Mouse (Mus musculus): Measurements from ENCODE around the gene Gm21970. TPM values are rescaled to one million over a fixed set of nuclear protein-coding genes. Genes with fewer than 3 reads are reported as not detected.

Gene Gm21970
- polyA plus RNA-seq, 1 experiment from 2014 or later: not detected

- Histone ChIP-seq H3K27me3 (ENCODE audit: control insufficient read depth, insufficient read depth, low read length) (peaks cover 20% of the 10 kb centered on the region), H3K4me2 (ENCODE audit: low read depth, low read length) (no peak overlapping the region), H3K4me1 (ENCODE audit: control insufficient read depth, insufficient read depth, low read length) (no peaks in the 10 kb centered on the region), H3K27ac (ENCODE audit: low read depth, low read length) (no peak overlapping the region), H3K9ac (replicated peaks; ENCODE audit: low read depth, low read length) (no peak overlapping the region), H3K9me3 (ENCODE audit: control insufficient read depth, low read length) (no peaks in the 10 kb centered on the region), H3K4me3 (ENCODE audit: low read depth, low read length) (no peak overlapping the region), H3K36me3 (ENCODE audit: control insufficient read depth, insufficient read depth, low read length) (no peaks in the 10 kb centered on the region)
- WGBS: 80% methylated on average over 4 of the region's 4 CpGs
- no peak for ATAC-seq (ENCODE audit: low read depth)
Measured at GRCm38 (mm10) chr16:91354599-91354998, 36.9 kb upstream of the Gm21970 start.

DNA sequence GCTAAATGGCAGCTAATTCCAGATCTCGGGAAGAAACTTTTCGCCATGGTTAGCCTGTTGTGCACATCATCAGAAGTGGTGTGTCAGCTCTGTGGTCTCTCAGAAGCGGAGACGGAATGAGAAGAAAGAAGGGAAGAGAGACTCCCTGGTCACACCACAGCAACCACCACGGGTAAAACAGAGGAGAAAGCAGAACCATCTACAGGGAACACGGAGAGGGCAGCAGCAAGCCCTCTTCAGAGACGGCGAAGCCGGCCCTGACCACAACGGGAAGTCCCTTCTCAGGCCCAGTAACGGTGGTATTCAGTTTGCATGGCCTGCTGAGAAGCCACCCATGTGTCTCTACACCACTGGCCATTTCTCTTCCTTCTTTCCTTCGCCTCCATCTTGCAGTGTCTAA lies 36.4 kb upstream of the Gm21970 start:
- Histone ChIP-seq H3K27me3 (ENCODE audit: control insufficient read depth, insufficient read depth, low read length) (peaks cover 17% of the 10 kb centered on the region), H3K9ac (replicated peaks; ENCODE audit: low read depth, low read length) (no peak overlapping the region), H3K4me2 (ENCODE audit: low read depth, low read length) (no peak overlapping the region), H3K4me1 (ENCODE audit: control insufficient read depth, insufficient read depth, low read length) (no peaks in the 10 kb centered on the region), H3K36me3 (ENCODE audit: control insufficient read depth, insufficient read depth, low read length) (no peaks in the 10 kb centered on the region), H3K27ac (ENCODE audit: low read depth, low read length) (no peak overlapping the region), H3K4me3 (ENCODE audit: low read depth, low read length) (no peak overlapping the region), H3K9me3 (ENCODE audit: control insufficient read depth, low read length) (no peaks in the 10 kb centered on the region)
- 80% methylated on average over 12 of the region's 12 CpGs for WGBS
- ATAC-seq (ENCODE audit: low read depth): no peak

DNA sequence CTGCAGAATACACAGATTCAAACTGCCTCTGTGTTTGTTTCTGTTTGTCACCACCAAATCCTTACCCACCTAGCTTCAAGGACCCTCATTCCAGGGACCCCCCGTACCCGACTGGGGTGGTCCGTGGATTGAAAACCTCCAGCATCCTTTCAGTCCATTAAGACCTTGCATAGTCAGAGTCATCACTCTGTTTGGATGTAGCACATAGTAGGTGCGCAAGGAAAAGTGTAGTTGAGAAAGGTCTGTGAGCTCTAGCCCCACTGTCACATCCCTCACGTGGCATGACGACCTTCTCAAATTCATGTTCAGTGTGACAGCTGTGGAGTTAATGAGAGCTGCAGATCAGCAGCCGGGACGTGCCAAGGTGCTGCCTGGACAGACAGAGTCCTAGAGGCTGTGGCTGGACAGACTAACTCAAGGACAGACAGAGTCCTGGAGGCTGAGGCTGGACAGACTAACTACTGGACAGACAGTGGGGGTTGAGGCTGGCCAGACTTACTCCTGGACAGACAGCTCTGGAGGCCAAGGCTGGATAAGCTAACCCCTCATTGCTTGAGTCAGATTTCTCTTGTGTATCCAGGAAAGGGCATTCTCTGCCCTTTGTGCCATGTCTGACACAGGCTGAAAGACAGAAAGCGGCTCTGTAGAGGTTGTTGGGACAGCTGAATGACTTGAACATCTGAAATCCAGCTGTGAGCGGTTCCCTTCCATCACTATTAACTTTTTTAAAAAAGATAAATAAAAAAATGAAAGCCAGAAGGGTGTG lies 34.6 kb upstream of the Gm21970 start:
- Histone ChIP-seq H3K27me3 (ENCODE audit: control insufficient read depth, insufficient read depth, low read length) (peaks cover 7% of the 10 kb centered on the region), H3K27ac (ENCODE audit: low read depth, low read length) (no peak overlapping the region), H3K4me3 (ENCODE audit: low read depth, low read length) (no peak overlapping the region), H3K4me1 (ENCODE audit: control insufficient read depth, insufficient read depth, low read length) (no peaks in the 10 kb centered on the region), H3K9ac (replicated peaks; ENCODE audit: low read depth, low read length) (no peak overlapping the region), H3K9me3 (ENCODE audit: control insufficient read depth, low read length) (no peaks in the 10 kb centered on the region), H3K4me2 (ENCODE audit: low read depth, low read length) (no peak overlapping the region), H3K36me3 (ENCODE audit: control insufficient read depth, insufficient read depth, low read length) (no peaks in the 10 kb centered on the region)
- WGBS: 79% methylated on average over 10 of the region's 10 CpGs
- no peak for ATAC-seq (ENCODE audit: low read depth)

DNA sequence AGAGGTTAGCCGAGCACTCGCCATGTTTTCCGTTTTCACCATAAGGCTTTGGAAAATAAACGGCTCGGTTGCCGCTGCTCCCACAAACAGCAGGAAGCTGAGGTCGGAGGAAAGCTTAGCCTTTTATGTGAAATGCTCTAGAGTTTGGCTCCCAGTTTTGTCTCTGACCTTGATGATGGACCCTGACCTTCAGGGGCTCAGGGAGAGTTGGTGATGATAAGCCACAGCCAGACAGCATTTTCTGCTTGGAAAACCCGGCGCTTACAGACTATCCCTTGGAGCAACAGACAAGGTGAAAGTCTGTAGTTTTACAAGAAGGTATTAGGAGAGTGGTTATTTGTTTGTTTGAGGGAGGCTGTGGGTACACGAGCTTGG lies 34.0 kb upstream of the Gm21970 start:
- Histone ChIP-seq H3K27ac (ENCODE audit: low read depth, low read length) (no peak overlapping the region), H3K27me3 (ENCODE audit: control insufficient read depth, insufficient read depth, low read length) (peaks cover 4% of the 10 kb centered on the region), H3K9me3 (ENCODE audit: control insufficient read depth, low read length) (no peaks in the 10 kb centered on the region), H3K9ac (replicated peaks; ENCODE audit: low read depth, low read length) (no peak overlapping the region), H3K36me3 (ENCODE audit: control insufficient read depth, insufficient read depth, low read length) (no peaks in the 10 kb centered on the region), H3K4me3 (ENCODE audit: low read depth, low read length) (no peak overlapping the region), H3K4me1 (ENCODE audit: control insufficient read depth, insufficient read depth, low read length) (no peaks in the 10 kb centered on the region), H3K4me2 (ENCODE audit: low read depth, low read length) (no peak overlapping the region)
- WGBS: 67% methylated on average over 10 of the region's 10 CpGs
- ATAC-seq (ENCODE audit: low read depth): no peak

DNA sequence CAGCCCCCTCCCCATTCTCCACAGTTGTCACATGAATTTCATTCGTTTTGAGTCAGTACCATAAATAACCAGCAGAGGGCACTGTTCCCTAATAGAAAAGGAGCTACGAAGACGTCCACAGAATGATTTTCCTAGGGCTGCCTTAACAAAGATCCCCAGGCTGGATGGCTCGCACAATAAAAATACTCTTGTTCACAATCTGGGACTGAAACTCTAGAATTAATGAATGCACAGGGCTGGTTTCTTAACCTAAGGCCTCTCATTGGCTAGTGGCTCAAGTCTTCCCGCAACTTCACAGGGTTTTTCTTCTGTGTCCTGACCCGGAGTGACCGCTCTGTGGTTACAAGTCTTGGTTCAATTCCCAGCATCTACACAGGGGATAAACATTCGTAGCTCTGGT lies 33.0 kb upstream of the Gm21970 start:
- H3K27ac ChIP-seq (ENCODE audit: low read depth, low read length): no peak overlapping the region
- H3K4me2 ChIP-seq (ENCODE audit: low read depth, low read length): no peak overlapping the region
- no peaks in the 10 kb centered on the region for H3K27me3 ChIP-seq (ENCODE audit: control insufficient read depth, insufficient read depth, low read length)
- H3K9me3 ChIP-seq (ENCODE audit: control insufficient read depth, low read length): no peaks in the 10 kb centered on the region
- ATAC-seq (ENCODE audit: low read depth): peak; percentile 46; the same call in 1 of the 2 replicates
- 37% methylated on average over 8 of the region's 8 CpGs for WGBS
- H3K9ac ChIP-seq (replicated peaks; ENCODE audit: low read depth, low read length): no peak overlapping the region
- no peaks in the 10 kb centered on the region for H3K4me1 ChIP-seq (ENCODE audit: control insufficient read depth, insufficient read depth, low read length)
- H3K4me3 ChIP-seq (ENCODE audit: low read depth, low read length): no peak overlapping the region
- H3K36me3 ChIP-seq (ENCODE audit: control insufficient read depth, insufficient read depth, low read length): no peaks in the 10 kb centered on the region

DNA sequence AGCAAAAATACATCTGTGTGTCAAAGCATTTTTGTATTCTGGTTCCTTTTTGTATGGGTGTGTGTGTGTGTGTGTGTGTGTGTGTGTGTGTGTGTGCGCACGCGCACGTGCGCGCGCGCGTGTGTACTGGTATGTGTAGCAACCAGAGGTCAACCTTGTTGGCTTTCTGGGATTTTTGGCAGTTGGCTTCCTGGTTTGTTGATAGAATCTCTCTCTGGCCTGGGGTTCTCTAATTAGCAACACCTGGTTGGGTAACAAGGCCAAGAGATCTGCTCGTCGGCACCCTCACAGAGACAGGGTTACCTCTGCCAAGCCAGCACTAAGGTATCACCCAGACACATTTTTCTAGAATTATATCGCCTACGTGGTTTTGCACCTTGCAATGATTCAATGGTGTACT lies 32.0 kb upstream of the Gm21970 start:
- Histone ChIP-seq H3K36me3 (ENCODE audit: control insufficient read depth, insufficient read depth, low read length) (no peaks in the 10 kb centered on the region), H3K4me3 (ENCODE audit: low read depth, low read length) (no peak overlapping the region), H3K4me2 (ENCODE audit: low read depth, low read length) (no peak overlapping the region), H3K27me3 (ENCODE audit: control insufficient read depth, insufficient read depth, low read length) (no peaks in the 10 kb centered on the region), H3K4me1 (ENCODE audit: control insufficient read depth, insufficient read depth, low read length) (no peaks in the 10 kb centered on the region), H3K9ac (replicated peaks; ENCODE audit: low read depth, low read length) (no peak overlapping the region), H3K27ac (ENCODE audit: low read depth, low read length) (no peak overlapping the region), H3K9me3 (ENCODE audit: control insufficient read depth, low read length) (no peaks in the 10 kb centered on the region)
- ATAC-seq (ENCODE audit: low read depth): no peak
- 97% methylated on average over 13 of the region's 13 CpGs for WGBS

DNA sequence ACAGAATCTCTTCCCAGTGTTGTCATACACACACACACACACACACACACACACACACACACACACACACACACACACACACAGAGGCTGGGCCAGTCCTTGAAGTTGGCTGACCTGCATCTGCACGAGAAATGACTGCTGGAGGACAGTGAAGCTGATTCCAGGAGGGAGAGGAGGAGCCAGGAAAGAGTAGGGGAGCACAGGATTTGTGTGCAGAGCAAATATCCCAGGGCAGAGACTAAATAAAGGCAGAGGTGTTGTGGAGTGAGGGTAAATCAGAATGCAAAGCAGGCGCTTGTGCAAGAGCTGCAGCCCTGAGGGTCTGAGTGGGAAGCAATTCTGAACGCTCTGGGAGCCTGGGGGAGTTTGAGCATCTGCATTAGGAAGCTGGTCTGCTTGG lies 31.4 kb upstream of the Gm21970 start:
- no peaks in the 10 kb centered on the region for H3K36me3 ChIP-seq (ENCODE audit: control insufficient read depth, insufficient read depth, low read length)
- no peaks in the 10 kb centered on the region for H3K27me3 ChIP-seq (ENCODE audit: control insufficient read depth, insufficient read depth, low read length)
- H3K9ac ChIP-seq (replicated peaks; ENCODE audit: low read depth, low read length): no peak overlapping the region
- WGBS: 70% methylated on average over 3 of the region's 3 CpGs
- H3K4me1 ChIP-seq (ENCODE audit: control insufficient read depth, insufficient read depth, low read length): no peaks in the 10 kb centered on the region
- no peaks in the 10 kb centered on the region for H3K9me3 ChIP-seq (ENCODE audit: control insufficient read depth, low read length)
- no peak overlapping the region for H3K27ac ChIP-seq (ENCODE audit: low read depth, low read length)
- no peak overlapping the region for H3K4me2 ChIP-seq (ENCODE audit: low read depth, low read length)
- no peak overlapping the region for H3K4me3 ChIP-seq (ENCODE audit: low read depth, low read length)
- ATAC-seq (ENCODE audit: low read depth): no peak

GRCm38 (mm10) chr16:91362006-91362405 lies 29.5 kb upstream of the Gm21970 start:
- 80% methylated on average over 2 of the region's 2 CpGs for WGBS
- no peak overlapping the region for H3K27ac ChIP-seq (ENCODE audit: low read depth, low read length)
- no peak overlapping the region for H3K4me3 ChIP-seq (ENCODE audit: low read depth, low read length)
- no peak for ATAC-seq (ENCODE audit: low read depth)
- H3K36me3 ChIP-seq (ENCODE audit: control insufficient read depth, insufficient read depth, low read length): no peaks in the 10 kb centered on the region
- no peaks in the 10 kb centered on the region for H3K4me1 ChIP-seq (ENCODE audit: control insufficient read depth, insufficient read depth, low read length)
- no peaks in the 10 kb centered on the region for H3K27me3 ChIP-seq (ENCODE audit: control insufficient read depth, insufficient read depth, low read length)
- H3K9ac ChIP-seq (replicated peaks; ENCODE audit: low read depth, low read length): no peak overlapping the region
- no peak overlapping the region for H3K4me2 ChIP-seq (ENCODE audit: low read depth, low read length)
- no peaks in the 10 kb centered on the region for H3K9me3 ChIP-seq (ENCODE audit: control insufficient read depth, low read length)

DNA sequence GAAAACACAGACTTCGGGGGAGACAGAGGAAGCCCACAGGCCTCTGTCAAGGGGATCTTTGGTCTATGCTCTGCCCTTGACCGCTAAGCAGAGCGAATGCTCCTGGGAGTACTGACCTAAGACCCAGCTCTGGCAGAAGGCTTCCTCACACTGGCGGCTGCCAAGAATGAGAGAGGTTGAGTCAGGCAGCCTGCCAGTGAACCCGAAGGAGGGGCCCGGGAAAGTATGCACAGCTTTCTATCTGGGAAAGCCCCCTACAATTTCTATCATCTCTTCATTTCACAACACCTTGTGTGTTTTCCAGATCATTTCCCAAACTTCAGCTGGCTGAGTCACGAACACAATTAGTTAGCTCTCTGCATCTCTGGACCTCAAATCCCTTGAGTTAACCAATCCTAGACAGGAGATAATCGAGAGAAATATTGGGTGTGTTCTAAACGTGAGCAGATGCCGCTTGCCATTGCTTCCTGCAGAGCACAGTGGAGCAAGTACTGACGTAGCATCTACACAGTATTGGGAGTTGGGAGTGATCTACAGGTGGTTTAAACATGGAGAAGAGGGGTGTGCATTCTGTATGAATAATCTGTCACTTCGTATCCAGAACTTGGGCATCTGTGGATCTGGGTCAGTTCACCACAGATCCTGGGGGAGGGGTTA lies 28.8 kb upstream of the Gm21970 start:
- H3K9me3 ChIP-seq (ENCODE audit: control insufficient read depth, low read length): no peaks in the 10 kb centered on the region
- no peaks in the 10 kb centered on the region for H3K27me3 ChIP-seq (ENCODE audit: control insufficient read depth, insufficient read depth, low read length)
- H3K4me3 ChIP-seq (ENCODE audit: low read depth, low read length): no peak overlapping the region
- H3K36me3 ChIP-seq (ENCODE audit: control insufficient read depth, insufficient read depth, low read length): no peaks in the 10 kb centered on the region
- no peak for ATAC-seq (ENCODE audit: low read depth)
- WGBS: 72% methylated on average over 12 of the region's 12 CpGs
- H3K9ac ChIP-seq (replicated peaks; ENCODE audit: low read depth, low read length): no peak overlapping the region
- no peak overlapping the region for H3K4me2 ChIP-seq (ENCODE audit: low read depth, low read length)
- H3K27ac ChIP-seq (ENCODE audit: low read depth, low read length): no peak overlapping the region
- H3K4me1 ChIP-seq (ENCODE audit: control insufficient read depth, insufficient read depth, low read length): no peaks in the 10 kb centered on the region
